Mouse (Mus musculus): ENCODE data around the gene R3hdml. TPM values are rescaled to one million over a fixed set of nuclear protein-coding genes. Genes with fewer than 3 reads are reported as not detected.

R3hdml gene
- total and polyA plus RNA-seq, 2 experiments from 2014 or later = not detected

DNA sequence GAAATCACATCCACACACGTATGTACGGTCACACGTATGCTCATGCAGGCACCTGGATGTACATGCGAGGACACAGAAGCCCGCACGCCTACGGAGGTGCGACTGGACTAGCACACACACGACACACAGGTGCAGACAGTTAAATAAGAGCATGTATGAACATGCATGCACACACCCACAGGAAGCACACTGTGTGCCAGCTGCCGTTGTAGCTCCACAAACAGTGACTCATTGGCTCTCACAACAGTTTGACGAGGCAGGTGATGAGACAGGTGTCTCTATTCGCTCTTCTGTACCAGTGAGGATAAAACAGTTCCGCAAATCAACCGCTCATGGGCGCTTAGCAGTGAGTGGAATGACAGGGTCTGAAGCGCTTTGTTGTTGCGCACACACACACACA is 1.5 kb upstream of the R3hdml start:
- TF ChIP-seq EP300 (IDR thresholded peaks at IDR 0.05; ENCODE audit: low read depth) (no peak), CTCF (IDR thresholded peaks at IDR 0.05; ENCODE audit: low read depth) (no peak)
- Histone ChIP-seq H3K27me3 (ENCODE audit: control insufficient read depth, insufficient read depth, low read length) (peaks cover 10% of the 10 kb centered on the region; the same call in 1 of the 2 replicates), H3K9me3 (replicated peaks; ENCODE audit: control insufficient read depth, low read length) (no peaks in the 10 kb centered on the region), H3K4me1 (ENCODE audit: control insufficient read depth, insufficient read depth) (no peaks in the 10 kb centered on the region), H3K27ac (ENCODE audit: low read depth) (no peak overlapping the region), H3K4me3 (ENCODE audit: low read depth, low read length) (no peak overlapping the region), H3K4me2 (ENCODE audit: low read depth, low read length) (no peak overlapping the region), H3K36me3 (replicated peaks; ENCODE audit: control insufficient read depth, insufficient read depth, low read length) (no peaks in the 10 kb centered on the region), H3K9ac (replicated peaks; ENCODE audit: low read depth, low read length) (no peak overlapping the region)
- WGBS = 91% methylated on average over 17 of the region's 17 CpGs
- no peak for ATAC-seq (ENCODE audit: insufficient read depth, low read depth)
- no peak for DNase-seq (ENCODE audit: low spot score)

GRCm38 (mm10) chr2:163491351-163491750 is 767 bp upstream of the R3hdml start:
- DNase-seq (ENCODE audit: low spot score) (no peak), ATAC-seq (ENCODE audit: insufficient read depth, low read depth) (no peak; the same call in 1 of the 2 replicates)
- no peak overlapping the region for H3K9ac ChIP-seq (replicated peaks; ENCODE audit: low read depth, low read length)
- H3K4me3 ChIP-seq (ENCODE audit: low read depth, low read length) = no peak overlapping the region
- no peaks in the 10 kb centered on the region for H3K36me3 ChIP-seq (replicated peaks; ENCODE audit: control insufficient read depth, insufficient read depth, low read length)
- H3K9me3 ChIP-seq (replicated peaks; ENCODE audit: control insufficient read depth, low read length) = no peaks in the 10 kb centered on the region
- 54% methylated on average over 7 of the region's 7 CpGs for WGBS
- H3K4me2 ChIP-seq (ENCODE audit: low read depth, low read length) = no peak overlapping the region
- no peak overlapping the region for H3K27ac ChIP-seq (ENCODE audit: low read depth)
- H3K4me1 ChIP-seq (ENCODE audit: control insufficient read depth, insufficient read depth) = no peaks in the 10 kb centered on the region
- TF ChIP-seq CTCF (IDR thresholded peaks at IDR 0.05; ENCODE audit: low read depth) = no peak
- no peak for TF ChIP-seq EP300 (IDR thresholded peaks at IDR 0.05; ENCODE audit: low read depth)
- peaks cover 10% of the 10 kb centered on the region; the same call in 1 of the 2 replicates for H3K27me3 ChIP-seq (ENCODE audit: control insufficient read depth, insufficient read depth, low read length)

DNA sequence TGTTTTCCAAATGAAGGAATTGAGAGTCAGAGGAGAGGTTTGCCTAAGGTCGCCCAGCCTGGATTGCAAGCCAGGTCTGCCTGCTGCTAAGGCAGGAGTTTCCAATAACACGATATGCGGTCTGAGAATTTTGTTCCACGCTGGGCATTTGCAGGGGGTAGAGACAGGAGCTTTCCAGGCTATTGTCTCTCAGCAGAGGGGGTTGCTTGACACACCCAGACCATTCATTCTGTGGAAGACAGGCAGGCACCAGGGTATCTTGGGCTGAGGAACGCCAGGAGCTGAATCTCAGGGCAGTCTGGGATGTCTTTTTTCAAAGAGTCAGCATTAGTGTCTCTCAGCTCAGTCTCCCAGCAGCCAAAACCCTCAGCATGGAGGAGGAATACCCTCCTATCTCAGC is 913 bp downstream of the R3hdml start:
- peaks cover 10% of the 10 kb centered on the region; the same call in 1 of the 2 replicates for H3K27me3 ChIP-seq (ENCODE audit: control insufficient read depth, insufficient read depth, low read length)
- ATAC-seq (ENCODE audit: insufficient read depth, low read depth) (no peak), DNase-seq (ENCODE audit: low spot score) (no peak)
- no peaks in the 10 kb centered on the region for H3K4me1 ChIP-seq (ENCODE audit: control insufficient read depth, insufficient read depth)
- H3K9me3 ChIP-seq (replicated peaks; ENCODE audit: control insufficient read depth, low read length) = no peaks in the 10 kb centered on the region
- no peak for TF ChIP-seq CTCF (IDR thresholded peaks at IDR 0.05; ENCODE audit: low read depth)
- H3K27ac ChIP-seq (ENCODE audit: low read depth) = no peak overlapping the region
- no peak overlapping the region for H3K4me3 ChIP-seq (ENCODE audit: low read depth, low read length)
- H3K36me3 ChIP-seq (replicated peaks; ENCODE audit: control insufficient read depth, insufficient read depth, low read length) = no peaks in the 10 kb centered on the region
- H3K4me2 ChIP-seq (ENCODE audit: low read depth, low read length) = no peak overlapping the region
- H3K9ac ChIP-seq (replicated peaks; ENCODE audit: low read depth, low read length) = no peak overlapping the region
- WGBS = 33% methylated on average over 5 of the region's 5 CpGs

GRCm38 (mm10) chr2:163493976-163494375 is 1.9 kb downstream of the R3hdml start:
- Histone ChIP-seq H3K4me3 (ENCODE audit: low read depth, low read length) (no peak overlapping the region), H3K9me3 (replicated peaks; ENCODE audit: control insufficient read depth, low read length) (no peaks in the 10 kb centered on the region), H3K9ac (replicated peaks; ENCODE audit: low read depth, low read length) (no peak overlapping the region), H3K36me3 (replicated peaks; ENCODE audit: control insufficient read depth, insufficient read depth, low read length) (no peaks in the 10 kb centered on the region), H3K4me1 (ENCODE audit: control insufficient read depth, insufficient read depth) (no peaks in the 10 kb centered on the region), H3K27me3 (ENCODE audit: control insufficient read depth, insufficient read depth, low read length) (peaks cover 10% of the 10 kb centered on the region; the same call in 1 of the 2 replicates), H3K4me2 (ENCODE audit: low read depth, low read length) (no peak overlapping the region), H3K27ac (ENCODE audit: low read depth) (no peak overlapping the region)
- no peak for TF ChIP-seq EP300 (IDR thresholded peaks at IDR 0.05; ENCODE audit: low read depth)
- WGBS = 13% methylated on average over 5 of the region's 5 CpGs
- ATAC-seq (ENCODE audit: insufficient read depth, low read depth) = no peak
- DNase-seq (ENCODE audit: low spot score) = no peak

- no peaks in the 10 kb centered on the region for H3K9me3 ChIP-seq (replicated peaks; ENCODE audit: control insufficient read depth, low read length)
- WGBS = 29% methylated on average over 6 of the region's 6 CpGs
- no peaks in the 10 kb centered on the region for H3K4me1 ChIP-seq (ENCODE audit: control insufficient read depth, insufficient read depth)
- no peak for DNase-seq (ENCODE audit: low spot score)
- H3K27ac ChIP-seq (ENCODE audit: low read depth) = no peak overlapping the region
- H3K4me2 ChIP-seq (ENCODE audit: low read depth, low read length) = no peak overlapping the region
- H3K9ac ChIP-seq (replicated peaks; ENCODE audit: low read depth, low read length) = no peak overlapping the region
- TF ChIP-seq CTCF (IDR thresholded peaks at IDR 0.05; ENCODE audit: low read depth) = no peak
- no peak for TF ChIP-seq EP300 (IDR thresholded peaks at IDR 0.05; ENCODE audit: low read depth)
- H3K4me3 ChIP-seq (ENCODE audit: low read depth, low read length) = no peak overlapping the region
- ATAC-seq (ENCODE audit: insufficient read depth, low read depth) = no peak
- H3K36me3 ChIP-seq (replicated peaks; ENCODE audit: control insufficient read depth, insufficient read depth, low read length) = no peaks in the 10 kb centered on the region
- H3K27me3 ChIP-seq (ENCODE audit: control insufficient read depth, insufficient read depth, low read length) = peaks cover 10% of the 10 kb centered on the region; the same call in 1 of the 2 replicates
These were observed 2.3 kb downstream of the R3hdml start for GRCm38 (mm10) chr2:163494456-163494855.

GRCm38 (mm10) chr2:163502219-163502618 is 10.1 kb downstream of the R3hdml start:
- DNase-seq (ENCODE audit: low spot score) = no peak

More at GRCm38 (mm10) chr2:163502219-163502618, 10.1 kb downstream of the R3hdml start:
- no peak for ATAC-seq (ENCODE audit: insufficient read depth, low read depth)
- WGBS = 69% methylated on average over 2 of the region's 2 CpGs
- H3K9me3 ChIP-seq (replicated peaks; ENCODE audit: control insufficient read depth, low read length) = no peaks in the 10 kb centered on the region
- H3K4me3 ChIP-seq (ENCODE audit: low read depth, low read length) = no peak overlapping the region
- H3K4me2 ChIP-seq (ENCODE audit: low read depth, low read length) = no peak overlapping the region
- no peak overlapping the region for H3K9ac ChIP-seq (replicated peaks; ENCODE audit: low read depth, low read length)
- H3K27me3 ChIP-seq (ENCODE audit: control insufficient read depth, insufficient read depth, low read length) = no peaks in the 10 kb centered on the region
- no peak overlapping the region for H3K27ac ChIP-seq (ENCODE audit: low read depth)
- H3K36me3 ChIP-seq (replicated peaks; ENCODE audit: control insufficient read depth, insufficient read depth, low read length) = no peaks in the 10 kb centered on the region
- TF ChIP-seq CTCF (IDR thresholded peaks at IDR 0.05; ENCODE audit: low read depth) = no peak
- TF ChIP-seq EP300 (IDR thresholded peaks at IDR 0.05; ENCODE audit: low read depth) = no peak
- H3K4me1 ChIP-seq (ENCODE audit: control insufficient read depth, insufficient read depth) = no peaks in the 10 kb centered on the region
